Mouse (Mus musculus) hindbrain, embryonic 11.5 days (tissue): ENCODE results near the gene Nle1. TPM values are rescaled to one million over a fixed set of nuclear protein-coding genes. Genes with fewer than 3 reads are reported as not detected.
A peak's percentile ranks its signal among the peaks of the same experiment; 100 is the strongest.

Source experiments
- ATAC-seq: fragments of 200-750 bp; cut with Nextera tagmentation; 2 replicates; pipeline ENCODE4 v1.8.0; 2017; ENCODE audit warnings: mild to moderate bottlenecking, moderate TSS enrichment, moderate library complexity; ENCODE audit not compliant: low FRiP score
- DNase-seq: peaks from one replicate; pipeline ENCODE4 v3.0.0-alpha.2; 2015; ENCODE audit warnings: low spot score
- H3K27ac ChIP-seq: fragments of 300-500 bp; sonication (generic); 2 replicates; pipeline ENCODE4 v1.5.1; 2014; ENCODE audit warnings: mild to moderate bottlenecking, low read depth, low read length
- H3K27me3 ChIP-seq: fragments of 300-500 bp; sonication (generic); 2 replicates; pipeline ENCODE4 v1.6.1; 2014; ENCODE audit warnings: mild to moderate bottlenecking, low read length, moderate library complexity, mixed read lengths; ENCODE audit not compliant: control insufficient read depth, insufficient read depth
- H3K36me3 ChIP-seq: fragments of 300-500 bp; sonication (generic); 2 replicates; pipeline ENCODE4 v1.6.1; 2014; ENCODE audit warnings: mild to moderate bottlenecking, low read length, moderate library complexity, mixed read lengths; ENCODE audit not compliant: control insufficient read depth, insufficient read depth
- H3K4me1 ChIP-seq: fragments of 300-500 bp; sonication (generic); replicated peaks from 2 replicates; pipeline ENCODE4 v1.6.1; 2014; ENCODE audit warnings: low read length, mixed read lengths; ENCODE audit not compliant: control insufficient read depth, insufficient read depth
- H3K4me2 ChIP-seq: fragments of 300-500 bp; sonication (generic); replicated peaks from 2 replicates; pipeline ENCODE4 v1.6.1; 2014; ENCODE audit warnings: mild to moderate bottlenecking, low read depth, low read length
- H3K4me3 ChIP-seq: fragments of 300-500 bp; sonication (generic); 2 replicates; pipeline ENCODE4 v1.5.1; 2014; ENCODE audit warnings: low read depth, low read length
- H3K9ac ChIP-seq: fragments of 300-500 bp; sonication (generic); 2 replicates; pipeline ENCODE4 v1.6.1; 2014; ENCODE audit warnings: low read depth, low read length
- H3K9me3 ChIP-seq: fragments of 300-500 bp; sonication (generic); 2 replicates; pipeline ENCODE4 v1.6.1; 2016; ENCODE audit warnings: low read length; ENCODE audit not compliant: control insufficient read depth
- WGBS: fragments of 180-500 bp; shearing (Covaris S2); extraction: QIAGEN DNeasy Blood & Tissue Kit; methylation state at CpG from one replicate; pipeline ENCODE4 v1.1.7; 2014; 5-methylcytosine and 5-hydroxymethylcytosine counted together
- polyA plus RNA-seq: library from polyadenylated mRNA; unstranded; fragments of >200 nt; fragmentation: Nextera tagmentation; extraction: Ambion mirVana; gene quantifications from 2 replicates; pipeline ENCODE4 v1.2.1, GENCODE M21; 2014

Gene Nle1
- 19.8 and 22.9 TPM in 2 replicates for polyA plus RNA-seq

GRCm38 (mm10) chr11:82907651-82908607, at the start of gene Nle1:
Gene Nle1 (minus strand): TSS chr11:82908411.
- ATAC-seq (peak; percentile 69; the same call in 1 of the 2 replicates), DNase-seq (peak; percentile 96)
- Histone ChIP-seq H3K9ac (peak within 1 kb of the TSS; percentile 80), H3K27me3 (no peaks in the 10 kb centered on the region), H3K4me2 (peak within 1 kb of the TSS; percentile 79), H3K9me3 (no peaks in the 10 kb centered on the region), H3K4me3 (peak within 1 kb of the TSS; percentile 70), H3K27ac (no peak within 1 kb of the TSS), H3K4me1 (peaks cover 3% of the 10 kb centered on the region; the same call in 1 of the 2 replicates), H3K36me3 (no peaks in the 10 kb centered on the region; the same call in 1 of the 2 replicates)
- WGBS = 2% methylated on average over 73 of the region's 73 CpGs

DNA sequence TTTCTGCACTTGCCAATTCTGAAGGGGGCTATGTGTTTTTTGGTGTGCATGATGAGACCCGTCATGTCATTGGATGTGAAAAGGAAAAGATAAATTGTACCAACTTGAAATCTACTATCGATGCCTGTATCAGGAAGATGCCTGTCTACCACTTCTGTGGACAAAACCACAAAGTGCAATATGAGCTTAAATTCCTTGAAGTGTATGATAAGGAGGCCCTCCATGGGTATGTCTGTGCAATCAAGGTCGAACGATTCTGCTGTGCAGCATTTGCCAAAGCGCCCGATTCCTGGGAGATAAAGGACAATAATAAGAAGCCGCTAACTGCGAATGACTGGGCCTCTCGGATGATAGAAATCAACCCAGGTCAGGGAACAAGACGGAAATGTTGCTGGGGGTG, 48.7 kb upstream of the Nle1 start:
- no peak for ATAC-seq
- Histone ChIP-seq H3K4me2 (no peak overlapping the region), H3K27me3 (peaks cover 11% of the 10 kb centered on the region), H3K27ac (no peak overlapping the region), H3K4me3 (no peak overlapping the region), H3K9ac (no peak overlapping the region), H3K9me3 (no peaks in the 10 kb centered on the region), H3K36me3 (no peaks in the 10 kb centered on the region), H3K4me1 (no peaks in the 10 kb centered on the region)
- no peak for DNase-seq
- WGBS = 81% methylated on average over 10 of the region's 10 CpGs

DNA sequence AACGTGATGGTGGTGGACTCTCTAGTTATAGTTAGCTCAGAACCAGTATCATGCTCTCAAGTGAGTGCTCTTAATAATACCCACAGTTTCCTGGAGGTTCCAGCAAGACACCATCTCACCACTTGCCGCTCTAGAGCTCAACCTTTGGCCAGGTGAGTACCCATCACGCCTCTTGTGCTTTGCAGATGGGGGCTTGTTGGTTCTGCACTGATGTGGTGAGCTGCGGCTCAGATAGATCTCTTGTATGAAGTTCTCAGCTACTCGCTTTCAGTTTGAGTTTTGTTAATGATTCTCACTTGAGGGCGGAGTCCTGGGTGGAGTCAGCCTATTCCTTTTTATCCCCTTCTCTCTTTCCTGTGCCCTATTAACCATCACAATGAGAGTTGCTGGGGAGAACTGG, 46.4 kb upstream of the Nle1 start:
- Histone ChIP-seq H3K4me1 (no peaks in the 10 kb centered on the region), H3K4me3 (no peak overlapping the region), H3K9ac (no peak overlapping the region), H3K27ac (no peak overlapping the region), H3K9me3 (no peaks in the 10 kb centered on the region), H3K27me3 (peaks cover 29% of the 10 kb centered on the region), H3K36me3 (no peaks in the 10 kb centered on the region), H3K4me2 (no peak overlapping the region)
- DNase-seq = no peak
- no peak for ATAC-seq
- 74% methylated on average over 6 of the region's 6 CpGs for WGBS

GRCm38 (mm10) chr11:82952612-82953542, 44.7 kb upstream of the Nle1 start:
- Histone ChIP-seq H3K9ac (no peak overlapping the region), H3K4me1 (no peaks in the 10 kb centered on the region), H3K27me3 (peaks cover 29% of the 10 kb centered on the region), H3K4me3 (no peak overlapping the region), H3K36me3 (no peaks in the 10 kb centered on the region), H3K27ac (no peak overlapping the region), H3K9me3 (no peaks in the 10 kb centered on the region), H3K4me2 (no peak overlapping the region)
- 71% methylated on average over 9 of the region's 9 CpGs for WGBS
- ATAC-seq (no peak), DNase-seq (no peak)

DNA sequence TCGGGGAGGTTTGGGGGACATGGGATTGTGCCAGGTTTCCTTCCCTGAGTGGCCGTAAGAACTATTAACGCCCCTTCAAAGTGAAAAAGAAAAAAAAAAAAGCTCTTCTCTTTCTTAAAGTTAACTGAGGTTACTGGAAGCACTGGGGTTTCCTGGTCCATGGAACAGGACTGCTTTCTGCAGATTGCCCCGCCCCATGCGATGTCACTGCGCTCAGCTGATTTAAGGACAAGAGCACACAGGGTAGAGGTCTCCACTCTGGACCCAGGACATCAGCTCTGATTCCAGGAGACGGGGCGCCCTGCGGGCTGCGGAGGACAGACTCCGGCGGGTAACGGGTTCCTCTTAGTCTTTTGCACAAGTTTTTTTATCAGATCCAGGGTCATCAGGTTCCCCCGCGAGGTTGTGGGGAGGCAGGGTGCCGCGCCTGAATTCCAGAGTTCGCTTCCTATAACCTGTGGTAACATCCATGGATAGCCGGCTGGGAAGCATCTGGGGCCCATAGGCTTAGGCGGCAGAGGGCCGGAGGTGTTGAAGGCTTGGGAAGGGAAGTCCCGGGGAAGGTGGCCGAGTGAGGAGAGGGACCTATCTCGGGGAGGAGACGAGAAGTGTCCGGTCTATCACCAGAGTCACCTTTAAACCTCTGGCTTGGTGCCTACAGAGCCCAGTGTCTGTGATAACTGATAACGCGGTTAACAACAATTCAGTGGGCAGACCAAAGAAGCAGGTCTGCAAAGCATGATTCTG, 43.8 kb upstream of the Nle1 start:
- Histone ChIP-seq H3K27me3 (peaks cover 29% of the 10 kb centered on the region), H3K27ac (no peak overlapping the region), H3K4me2 (no peak overlapping the region; the same call in 1 of the 2 replicates), H3K9ac (no peak overlapping the region), H3K4me1 (no peaks in the 10 kb centered on the region), H3K9me3 (no peaks in the 10 kb centered on the region), H3K4me3 (no peak overlapping the region), H3K36me3 (no peaks in the 10 kb centered on the region)
- WGBS = 14% methylated on average over 28 of the region's 28 CpGs
- DNase-seq (peak; percentile 29), ATAC-seq (no peak)

- Histone ChIP-seq H3K27me3 (peaks cover 29% of the 10 kb centered on the region), H3K9me3 (no peaks in the 10 kb centered on the region), H3K4me3 (no peak within 1 kb of the TSS), H3K27ac (no peak within 1 kb of the TSS), H3K4me1 (no peaks in the 10 kb centered on the region), H3K36me3 (no peaks in the 10 kb centered on the region), H3K9ac (no peak within 1 kb of the TSS), H3K4me2 (no peak within 1 kb of the TSS; the same call in 1 of the 2 replicates)
- ATAC-seq = no peak
- peak; percentile 12 for DNase-seq
- 16% methylated on average over 10 of the region's 10 CpGs for WGBS
Measured at GRCm38 (mm10) chr11:82950736-82951481, 42.7 kb upstream of the Nle1 start, which contains the start of gene Slfn5. Gene Slfn5 (plus strand): TSS chr11:82951349.

- Histone ChIP-seq H3K4me3 (no peak overlapping the region), H3K36me3 (no peaks in the 10 kb centered on the region), H3K27ac (no peak overlapping the region), H3K4me1 (no peaks in the 10 kb centered on the region), H3K9ac (no peak overlapping the region), H3K9me3 (no peaks in the 10 kb centered on the region), H3K4me2 (no peak overlapping the region), H3K27me3 (peaks cover 29% of the 10 kb centered on the region)
- ATAC-seq (no peak), DNase-seq (no peak)
- WGBS = 83% methylated on average over 9 of the region's 9 CpGs
Measured at GRCm38 (mm10) chr11:82949036-82949435, 40.8 kb upstream of the Nle1 start.
